Mouse (Mus musculus) small intestine, adult 2 months (tissue): ENCODE data around the gene Sowaha. TPM values are rescaled to one million over a fixed set of nuclear protein-coding genes. Genes with fewer than 3 reads are reported as not detected.

Experiments used
- H3K27ac ChIP-seq: fragments of 200-500 bp; 2 replicates; pipeline ENCODE4 v1.5.1; 2012; ENCODE audit warnings: low read depth, low read length, control low read depth, inconsistent platforms; ENCODE audit not compliant: insufficient read depth
- H3K27me3 ChIP-seq: fragments of 200-500 bp; 2 replicates; pipeline ENCODE4 v1.6.1; 2012; ENCODE audit warnings: mild to moderate bottlenecking, moderate library complexity, low read length, inconsistent platforms; ENCODE audit not compliant: control insufficient read depth, insufficient read depth
- H3K36me3 ChIP-seq: fragments of 200-500 bp; 2 replicates; pipeline ENCODE4 v1.6.1; 2012; ENCODE audit warnings: mild to moderate bottlenecking, low read length, control low read depth, inconsistent platforms; ENCODE audit not compliant: control insufficient read depth, insufficient read depth
- H3K4me1 ChIP-seq: fragments of 200-500 bp; 2 replicates; pipeline ENCODE4 v1.6.1; 2012; ENCODE audit warnings: low read length, inconsistent platforms, mixed read lengths; ENCODE audit not compliant: control insufficient read depth, insufficient read depth, insufficient read length
- H3K4me3 ChIP-seq: fragments of 200-500 bp; 2 replicates; pipeline ENCODE4 v1.5.1; 2012; ENCODE audit warnings: low read depth, mild to moderate bottlenecking, control low read depth, inconsistent platforms, low read length, moderate library complexity
- CTCF ChIP-seq: fragments of 200-500 bp; IDR thresholded peaks from 2 replicates; pipeline ENCODE4 v1.5.1; 2012; ENCODE audit warnings: low read depth, mild to moderate bottlenecking, control low read depth, inconsistent platforms, low read length, moderate library complexity, mixed read lengths; ENCODE audit not compliant: insufficient replicate concordance, insufficient read length; ENCODE audit errors: extremely low read depth
- POLR2A ChIP-seq: fragments of 200-500 bp; IDR thresholded peaks from 2 replicates; pipeline ENCODE4 v1.6.1; 2012; ENCODE audit warnings: low read depth, mild to moderate bottlenecking, control low read depth, inconsistent platforms, low read length, moderate library complexity
- WGBS: fragments of 180-500 bp; shearing (Covaris S2); methylation state at CpG from one replicate; pipeline ENCODE4 v1.1.7; 2018; 5-methylcytosine and 5-hydroxymethylcytosine counted together
- polyA plus RNA-seq: library from polyadenylated mRNA; depleted of rRNA; stranded (reverse); fragments of >200 nt; gene quantifications from 2 replicates; pipeline ENCODE4 v1.2.3, GENCODE M21; 2012

Sowaha gene
- polyA plus RNA-seq, 1 experiment, result 61.2 TPM

DNA sequence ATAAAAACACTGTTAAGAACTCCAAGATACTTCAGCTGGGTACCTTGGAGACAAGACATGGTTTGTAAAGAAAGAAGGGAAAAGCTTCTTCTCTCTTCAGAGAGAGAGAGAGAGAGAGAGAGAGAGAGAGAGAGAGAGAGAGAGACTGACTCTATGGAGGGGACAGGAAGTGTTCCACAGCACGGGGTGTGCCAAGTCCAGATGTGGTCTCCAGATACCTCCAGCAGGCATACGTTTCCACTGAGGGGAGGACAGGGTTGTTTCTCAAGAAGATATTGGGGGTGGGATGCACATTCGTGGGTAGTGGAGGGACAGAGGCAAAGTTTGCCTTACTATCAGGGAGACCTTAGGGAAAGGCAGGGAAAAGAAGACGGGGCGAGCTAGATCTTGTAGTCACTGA, 38.7 kb upstream of the Sowaha start:
- no peak overlapping the region for H3K27ac ChIP-seq
- 58% methylated on average over 5 of the region's 5 CpGs for WGBS
- peaks cover 13% of the 10 kb centered on the region; the same call in 1 of the 2 replicates for H3K4me1 ChIP-seq
- no peak for TF ChIP-seq CTCF
- no peak for TF ChIP-seq POLR2A
- no peaks in the 10 kb centered on the region for H3K27me3 ChIP-seq
- H3K4me3 ChIP-seq, result no peak overlapping the region
- no peaks in the 10 kb centered on the region for H3K36me3 ChIP-seq

DNA sequence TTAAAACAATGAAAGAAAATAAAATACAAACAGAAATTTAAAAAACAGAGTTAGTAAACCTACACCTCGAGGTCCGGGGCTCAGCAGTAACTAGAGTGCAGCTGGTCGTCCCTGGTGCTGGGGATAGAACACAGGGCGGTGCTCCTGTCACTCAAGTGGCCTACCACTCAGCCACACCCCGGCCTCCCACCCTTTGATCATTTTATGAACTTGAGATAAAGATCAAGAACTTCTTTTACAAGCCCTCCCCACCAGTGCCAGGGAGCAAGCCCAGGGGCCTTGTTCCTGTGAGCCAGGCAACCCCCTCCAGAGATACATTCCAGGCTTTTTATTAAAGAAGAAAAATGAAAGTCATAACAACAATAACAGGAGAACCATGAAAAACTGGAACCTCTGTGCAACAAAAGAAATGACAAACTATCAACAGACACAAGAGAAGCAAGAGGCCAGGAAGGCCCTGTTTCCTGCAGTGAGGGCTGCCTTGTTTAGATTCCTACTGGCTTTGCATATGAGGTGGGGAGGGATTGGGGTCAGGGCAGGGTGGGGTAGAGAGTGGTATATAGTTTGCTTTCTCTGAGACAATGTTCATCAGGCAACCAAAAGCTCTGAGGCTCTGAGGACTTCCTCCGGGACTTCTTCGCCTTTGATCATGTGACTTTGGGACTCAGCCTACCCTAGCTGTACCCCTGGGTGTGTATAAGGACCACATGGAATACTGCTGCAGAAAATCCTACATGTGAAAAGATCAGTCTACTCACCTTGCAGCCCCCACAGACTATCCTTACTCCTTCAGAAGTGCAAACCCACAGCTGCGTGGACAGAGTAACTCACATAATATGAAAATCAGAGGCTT, 36.9 kb upstream of the Sowaha start:
- TF ChIP-seq CTCF (no peak), POLR2A (no peak)
- Histone ChIP-seq H3K36me3 (no peaks in the 10 kb centered on the region), H3K4me3 (no peak overlapping the region), H3K27ac (no peak overlapping the region), H3K4me1 (peaks cover 13% of the 10 kb centered on the region; the same call in 1 of the 2 replicates), H3K27me3 (no peaks in the 10 kb centered on the region)
- WGBS, result 50% methylated on average over 8 of the region's 8 CpGs

DNA sequence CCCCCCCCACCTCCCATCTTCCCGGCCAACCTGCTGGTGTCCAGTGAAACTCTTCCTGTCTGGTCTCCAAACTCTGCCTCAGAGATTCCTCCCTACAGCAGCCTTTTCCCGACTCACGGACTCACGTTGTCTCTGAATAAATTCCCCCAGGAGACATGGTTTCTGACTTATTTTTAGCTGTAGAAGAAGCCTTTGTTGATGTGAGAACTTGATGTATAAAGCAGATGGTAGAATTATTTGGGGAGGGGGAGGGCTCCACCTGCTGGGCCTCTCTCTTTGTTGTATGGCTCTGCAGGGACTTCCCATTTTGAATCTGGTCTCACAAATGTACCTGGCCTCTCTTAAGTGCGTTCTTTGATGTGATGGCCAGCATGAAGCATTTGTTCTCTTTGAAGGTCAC, 30.3 kb upstream of the Sowaha start:
- no peak for TF ChIP-seq CTCF
- no peak for TF ChIP-seq POLR2A
- no peak overlapping the region for H3K4me3 ChIP-seq
- no peaks in the 10 kb centered on the region for H3K36me3 ChIP-seq
- 73% methylated on average over 5 of the region's 5 CpGs for WGBS
- no peaks in the 10 kb centered on the region for H3K4me1 ChIP-seq
- H3K27me3 ChIP-seq, result no peaks in the 10 kb centered on the region
- H3K27ac ChIP-seq, result no peak overlapping the region

DNA sequence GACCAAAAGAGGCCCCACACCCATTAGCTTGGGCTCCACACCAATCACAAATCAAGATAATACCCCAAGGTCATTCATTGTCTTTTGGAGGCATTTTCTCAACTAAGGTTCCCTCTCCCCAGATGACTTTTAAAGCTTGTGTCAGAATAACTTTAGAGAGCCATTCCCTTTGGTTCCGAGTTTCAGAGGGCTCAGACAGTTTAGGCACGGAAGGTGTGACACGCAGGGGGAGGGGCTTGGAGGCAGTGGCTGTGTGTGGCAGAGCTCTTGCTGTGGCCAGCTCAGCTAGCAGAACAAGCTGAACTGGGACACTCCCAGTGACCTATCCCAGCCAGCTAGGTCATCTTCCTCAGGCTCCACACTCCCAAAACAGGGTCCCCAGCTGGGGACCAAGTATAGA, 28.5 kb upstream of the Sowaha start:
- no peaks in the 10 kb centered on the region for H3K4me1 ChIP-seq
- TF ChIP-seq POLR2A (no peak), CTCF (no peak)
- H3K36me3 ChIP-seq, result no peaks in the 10 kb centered on the region
- no peaks in the 10 kb centered on the region for H3K27me3 ChIP-seq
- H3K27ac ChIP-seq, result no peak overlapping the region
- H3K4me3 ChIP-seq, result no peak overlapping the region
- 52% methylated on average over 3 of the region's 3 CpGs for WGBS

DNA sequence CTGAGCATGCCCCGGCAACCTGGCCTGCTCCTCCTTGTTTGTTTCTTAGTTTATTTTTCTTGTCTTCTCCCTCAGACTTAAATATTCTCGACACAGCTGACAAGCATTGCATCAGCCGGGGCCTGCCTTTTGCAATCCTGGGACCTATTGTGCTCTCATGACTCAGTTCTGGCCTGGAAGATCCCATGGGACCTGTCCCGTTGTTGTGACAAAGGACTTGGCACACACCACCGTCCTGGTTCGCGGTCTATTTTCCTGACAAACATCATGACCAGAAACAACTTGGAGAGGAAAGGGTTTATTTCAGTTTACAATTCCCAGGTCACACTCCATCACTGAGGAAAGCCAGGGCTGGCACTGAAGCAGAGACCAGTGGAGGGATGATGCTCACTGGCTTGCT, 28.1 kb upstream of the Sowaha start:
- no peak overlapping the region for H3K27ac ChIP-seq
- WGBS, result 59% methylated on average over 7 of the region's 7 CpGs
- H3K27me3 ChIP-seq, result no peaks in the 10 kb centered on the region
- H3K4me3 ChIP-seq, result no peak overlapping the region
- no peak for TF ChIP-seq POLR2A
- no peak for TF ChIP-seq CTCF
- H3K4me1 ChIP-seq, result no peaks in the 10 kb centered on the region
- no peaks in the 10 kb centered on the region for H3K36me3 ChIP-seq

DNA sequence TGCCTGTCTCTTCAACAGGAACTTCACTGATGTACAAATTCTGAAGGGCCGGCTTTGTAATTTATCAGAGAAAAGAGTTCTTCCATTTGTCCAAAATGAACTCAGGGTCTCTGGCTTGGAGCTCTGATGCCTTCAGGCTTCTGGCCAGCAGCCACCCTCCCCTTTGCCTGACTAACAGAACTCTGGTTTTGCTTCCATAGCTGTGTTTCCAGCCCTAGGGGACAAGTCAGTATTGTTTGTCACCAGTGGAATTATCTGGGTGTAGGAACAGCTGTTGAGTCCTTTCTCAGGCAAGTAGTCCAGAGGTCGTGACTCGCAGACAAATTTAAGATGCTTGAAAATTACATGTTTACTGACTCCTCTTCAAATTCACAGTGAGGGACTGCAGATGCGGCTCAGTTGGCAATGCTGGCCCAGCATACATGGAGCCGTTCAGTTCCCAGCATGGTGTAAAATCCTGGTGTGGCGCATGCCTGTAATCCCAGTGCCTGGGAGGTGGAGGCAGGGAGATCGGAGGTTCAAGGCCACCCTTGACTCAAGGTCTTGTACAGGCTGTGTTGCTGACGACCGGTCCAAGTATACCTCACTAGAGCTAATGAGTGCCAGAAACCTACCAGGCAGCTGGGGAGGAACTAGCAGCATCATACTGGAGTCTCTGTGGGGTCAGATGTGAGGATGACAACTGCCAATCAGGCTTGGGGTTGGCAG, 27.2 kb upstream of the Sowaha start:
- Histone ChIP-seq H3K27me3 (no peaks in the 10 kb centered on the region), H3K4me3 (no peak overlapping the region), H3K36me3 (no peaks in the 10 kb centered on the region), H3K4me1 (no peaks in the 10 kb centered on the region), H3K27ac (no peak overlapping the region)
- TF ChIP-seq POLR2A, result no peak
- TF ChIP-seq CTCF, result no peak
- 79% methylated on average over 9 of the region's 9 CpGs for WGBS

DNA sequence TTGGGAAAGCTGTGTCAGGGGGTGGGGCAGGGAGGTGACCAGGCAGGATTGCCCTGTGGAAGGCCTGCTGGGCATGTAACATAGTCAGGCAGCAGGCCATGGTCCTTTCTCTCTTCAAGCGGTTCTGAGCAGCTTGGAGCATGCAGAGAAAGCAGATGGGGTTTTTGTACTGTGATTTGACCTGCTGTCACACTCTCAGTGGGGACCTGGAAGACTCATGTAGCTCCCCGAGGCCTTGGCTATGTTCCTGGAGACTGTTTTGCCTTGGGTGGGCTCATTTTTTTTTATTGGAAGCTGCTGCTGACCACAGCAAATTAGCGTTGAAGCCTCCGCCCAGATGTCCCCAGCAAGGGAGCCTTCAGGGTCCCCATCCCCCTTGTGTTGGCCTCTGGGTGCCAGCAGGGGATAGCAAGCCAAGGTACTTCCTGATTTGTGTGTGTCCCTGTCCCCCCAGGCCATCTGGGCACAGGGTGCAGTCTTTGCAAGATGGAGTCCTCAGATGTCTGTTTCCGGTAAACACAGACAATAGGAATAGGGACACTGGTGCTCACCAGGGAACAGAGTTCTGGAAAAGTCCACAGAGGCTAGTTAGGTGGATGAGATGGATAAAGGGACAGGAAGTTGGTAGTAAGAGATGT, 25.1 kb upstream of the Sowaha start:
- TF ChIP-seq POLR2A, result no peak
- no peak for TF ChIP-seq CTCF
- 89% methylated on average over 5 of the region's 5 CpGs for WGBS
- Histone ChIP-seq H3K4me1 (no peaks in the 10 kb centered on the region), H3K36me3 (no peaks in the 10 kb centered on the region), H3K27ac (no peak overlapping the region), H3K27me3 (no peaks in the 10 kb centered on the region), H3K4me3 (no peak overlapping the region)
